Mouse (Mus musculus) stomach, embryonic 15.5 days (tissue): ENCODE measurements around the gene Msh5. TPM values are rescaled to one million over a fixed set of nuclear protein-coding genes. Genes with fewer than 3 reads are reported as not detected.
"Not testable (repeated sequence)": the region's sequence is repeated elsewhere in the genome, so short reads cannot be mapped to it uniquely, and the experiment has no call there.

Source experiments
- ATAC-seq: fragments of 200-750 bp; cut with Nextera tagmentation; 2 replicates; pipeline ENCODE4 v1.8.0; 2017; ENCODE audit warnings: low read depth, moderate number of reproducible peaks, moderate TSS enrichment; ENCODE audit not compliant: insufficient read depth, low FRiP score
- H3K27ac ChIP-seq: fragments of 300-500 bp; sonication (generic); 2 replicates; pipeline ENCODE4 v1.5.1; 2015; ENCODE audit warnings: mild to moderate bottlenecking, inconsistent platforms
- H3K27me3 ChIP-seq: fragments of 300-500 bp; sonication (generic); replicated peaks from 2 replicates; pipeline ENCODE4 v1.6.1; 2015; ENCODE audit warnings: inconsistent platforms
- H3K36me3 ChIP-seq: fragments of 300-500 bp; sonication (generic); 2 replicates; pipeline ENCODE4 v1.6.1; 2015; ENCODE audit warnings: inconsistent platforms
- H3K4me1 ChIP-seq: fragments of 300-500 bp; sonication (generic); 2 replicates; pipeline ENCODE4 v1.6.1; 2015; ENCODE audit warnings: inconsistent platforms
- H3K4me2 ChIP-seq: fragments of 300-500 bp; sonication (generic); 2 replicates; pipeline ENCODE4 v1.6.1; 2015; ENCODE audit warnings: mild to moderate bottlenecking, inconsistent platforms
- H3K4me3 ChIP-seq: fragments of 300-500 bp; sonication (generic); replicated peaks from 2 replicates; pipeline ENCODE4 v1.5.1; 2015; ENCODE audit warnings: inconsistent platforms
- H3K9ac ChIP-seq: fragments of 300-500 bp; sonication (generic); 2 replicates; pipeline ENCODE4 v1.6.1; 2015; ENCODE audit warnings: inconsistent platforms
- H3K9me3 ChIP-seq: fragments of 300-500 bp; sonication (generic); 2 replicates; pipeline ENCODE4 v1.6.1; 2016; ENCODE audit warnings: inconsistent platforms
- WGBS: fragments of 180-500 bp; shearing (Covaris S2); methylation state at CpG from one replicate; pipeline ENCODE4 v1.1.7; 2015; 5-methylcytosine and 5-hydroxymethylcytosine counted together
- polyA plus RNA-seq: library from polyadenylated mRNA; unstranded; fragments of >200 nt; fragmentation: Nextera tagmentation; extraction: Ambion mirVana; gene quantifications from 2 replicates; pipeline ENCODE4 v1.2.1, GENCODE M21; 2015

Msh5 gene
- polyA plus RNA-seq, 1 experiment from 2014 or later, result 4.8 TPM

GRCm38 (mm10) chr17:35016791-35017705 is 29.5 kb downstream of the Msh5 start:
- no peak for ATAC-seq
- Histone ChIP-seq H3K4me1 (peaks cover 32% of the 10 kb centered on the region), H3K4me3 (no peak overlapping the region), H3K27me3 (no peaks in the 10 kb centered on the region), H3K27ac (peak overlapping the region; percentile 28; the same call in 1 of the 2 replicates), H3K9me3 (no peaks in the 10 kb centered on the region), H3K36me3 (peaks cover 38% of the 10 kb centered on the region), H3K9ac (no peak overlapping the region), H3K4me2 (no peak overlapping the region)
- WGBS, result 74% methylated on average over 10 of the region's 10 CpGs

DNA sequence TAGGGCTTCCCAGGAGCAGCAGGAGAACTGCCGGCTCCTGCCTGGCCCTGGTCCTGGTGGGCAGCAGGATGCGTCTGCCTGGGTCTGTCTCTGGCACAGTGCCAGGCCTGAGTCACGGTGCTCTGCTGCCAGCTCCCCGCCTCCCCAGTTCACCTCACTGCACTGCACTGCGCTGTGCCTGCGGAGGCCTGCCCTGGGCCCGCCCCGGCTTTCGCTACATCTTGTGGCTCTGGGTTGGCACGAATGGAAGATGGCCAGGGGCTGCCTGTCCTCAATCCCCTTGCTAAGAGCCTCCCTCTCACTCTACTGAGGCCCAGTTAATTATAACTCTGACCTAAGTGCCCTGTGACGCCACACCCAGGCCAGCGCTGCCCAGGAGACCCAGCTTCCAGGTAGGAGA is 30.2 kb downstream of the Msh5 start, which contains the start of gene Vwa7:
Vwa7 (plus strand) TSS at position 204 of the 400 bp plus-strand sequence.
- Histone ChIP-seq H3K27me3 (no peaks in the 10 kb centered on the region), H3K9ac (no peak within 1 kb of the TSS), H3K4me2 (no peak within 1 kb of the TSS), H3K4me3 (no peak within 1 kb of the TSS), H3K4me1 (peaks cover 29% of the 10 kb centered on the region), H3K9me3 (no peaks in the 10 kb centered on the region), H3K36me3 (peaks cover 44% of the 10 kb centered on the region), H3K27ac (peak within 1 kb of the TSS; percentile 28; the same call in 1 of the 2 replicates)
- WGBS, result 56% methylated on average over 12 of the region's 12 CpGs
- peak; percentile 33; the same call in 1 of the 2 replicates for ATAC-seq

DNA sequence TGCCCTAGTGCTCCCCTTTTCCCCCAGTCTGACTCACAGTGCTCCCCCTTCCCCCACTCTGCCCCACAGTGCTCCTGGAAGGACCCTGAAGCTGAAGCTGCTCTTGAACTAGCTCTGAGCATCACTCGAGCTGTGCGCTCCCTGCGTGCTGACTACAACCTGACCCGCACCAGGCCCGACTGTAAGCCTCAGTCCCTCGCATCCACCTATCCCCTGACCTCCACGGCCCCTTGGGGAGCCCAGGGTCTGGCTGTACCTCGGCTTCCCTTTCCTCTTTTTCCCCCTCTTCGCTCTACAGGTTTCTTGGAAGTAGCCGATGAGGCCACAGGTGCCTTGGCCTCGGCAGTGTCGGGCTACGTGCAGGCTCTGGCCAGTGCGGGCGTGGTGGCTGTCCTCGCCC is 31.2 kb downstream of the Msh5 start:
- Histone ChIP-seq H3K36me3 (peaks cover 55% of the 10 kb centered on the region), H3K4me3 (no peak overlapping the region), H3K4me1 (peaks cover 21% of the 10 kb centered on the region; the same call in 1 of the 2 replicates), H3K4me2 (no peak overlapping the region), H3K27me3 (no peaks in the 10 kb centered on the region), H3K9ac (no peak overlapping the region), H3K9me3 (no peaks in the 10 kb centered on the region), H3K27ac (no peak overlapping the region)
- ATAC-seq, result no peak
- WGBS, result 92% methylated on average over 16 of the region's 16 CpGs

GRCm38 (mm10) chr17:35013221-35013620 is 33.3 kb downstream of the Msh5 start:
- no peak; the same call in 1 of the 2 replicates for ATAC-seq
- Histone ChIP-seq H3K27me3 (no peaks in the 10 kb centered on the region), H3K4me2 (no peak overlapping the region), H3K9me3 (no peaks in the 10 kb centered on the region), H3K27ac (no peak overlapping the region), H3K36me3 (peaks cover 75% of the 10 kb centered on the region), H3K4me1 (peaks cover 20% of the 10 kb centered on the region; the same call in 1 of the 2 replicates), H3K9ac (no peak overlapping the region), H3K4me3 (no peak overlapping the region)
- WGBS, result 74% methylated on average over 6 of the region's 6 CpGs

GRCm38 (mm10) chr17:35012430-35012829 is 34.1 kb downstream of the Msh5 start:
- Histone ChIP-seq H3K4me1 (peaks cover 14% of the 10 kb centered on the region; the same call in 1 of the 2 replicates), H3K9me3 (no peaks in the 10 kb centered on the region), H3K4me2 (no peak overlapping the region), H3K36me3 (peaks cover 81% of the 10 kb centered on the region), H3K27ac (no peak overlapping the region), H3K27me3 (no peaks in the 10 kb centered on the region), H3K4me3 (no peak overlapping the region), H3K9ac (no peak overlapping the region)
- no peak for ATAC-seq
- WGBS, result 86% methylated on average over 13 of the region's 13 CpGs

DNA sequence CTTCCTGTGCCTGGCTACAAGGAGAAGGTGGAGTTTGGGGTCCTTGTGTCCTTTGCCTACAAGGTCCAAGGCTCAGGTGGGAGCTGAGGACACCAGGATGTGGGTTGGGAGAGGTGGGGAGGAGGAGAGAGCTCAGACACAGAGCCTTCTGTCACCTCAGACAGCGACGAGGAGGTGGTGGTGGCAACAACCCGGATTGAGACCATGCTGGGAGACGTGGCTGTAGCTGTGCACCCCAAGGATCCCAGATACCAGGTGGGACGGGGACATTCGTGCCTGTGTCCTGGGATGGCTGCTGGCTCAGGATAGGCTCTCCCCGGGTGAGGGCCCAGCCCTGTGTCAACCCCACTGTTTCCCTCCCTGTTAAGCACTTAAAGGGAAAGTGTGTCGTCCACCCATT is 35.1 kb downstream of the Msh5 start:
- Histone ChIP-seq H3K9ac (no peak overlapping the region), H3K4me1 (peaks cover 8% of the 10 kb centered on the region; the same call in 1 of the 2 replicates), H3K9me3 (no peaks in the 10 kb centered on the region), H3K27me3 (no peaks in the 10 kb centered on the region), H3K27ac (no peak overlapping the region), H3K4me2 (no peak overlapping the region), H3K4me3 (no peak overlapping the region), H3K36me3 (peaks cover 86% of the 10 kb centered on the region)
- no peak for ATAC-seq
- WGBS, result 91% methylated on average over 8 of the region's 8 CpGs

DNA sequence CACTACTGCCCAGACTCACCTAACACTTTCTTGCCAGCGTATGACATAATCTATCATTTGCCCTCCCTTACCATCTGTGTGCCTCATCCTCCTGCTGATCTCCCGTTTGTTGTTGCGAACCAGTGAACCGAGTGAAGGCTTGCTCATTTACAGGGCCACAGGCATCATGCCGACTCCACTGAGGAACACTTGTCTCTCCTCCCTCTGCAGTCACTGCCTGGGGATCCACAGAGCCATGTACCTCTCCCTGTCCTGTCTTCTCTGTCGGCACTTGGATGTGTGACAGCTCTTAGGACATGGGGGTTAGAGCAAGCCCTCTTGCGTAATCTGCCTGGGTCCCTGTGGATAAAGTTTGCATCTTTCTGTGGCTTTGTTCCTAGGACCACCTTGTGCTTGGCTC is 37.0 kb downstream of the Msh5 start:
- Histone ChIP-seq H3K4me1 (no peaks in the 10 kb centered on the region), H3K4me3 (no peak overlapping the region), H3K27me3 (no peaks in the 10 kb centered on the region), H3K36me3 (peaks cover 87% of the 10 kb centered on the region), H3K4me2 (no peak overlapping the region), H3K9me3 (no peaks in the 10 kb centered on the region), H3K9ac (no peak overlapping the region), H3K27ac (no peak overlapping the region)
- no peak for ATAC-seq
- 87% methylated on average over 7 of the region's 7 CpGs for WGBS

- WGBS, result 91% methylated on average over 7 of the region's 7 CpGs
- no peak for ATAC-seq
- peaks cover 10% of the 10 kb centered on the region for H3K4me1 ChIP-seq
- no peaks in the 10 kb centered on the region for H3K9me3 ChIP-seq
- H3K27ac ChIP-seq, result no peak overlapping the region
- peaks cover 72% of the 10 kb centered on the region for H3K36me3 ChIP-seq
- H3K9ac ChIP-seq, result no peak overlapping the region
- no peak overlapping the region for H3K4me2 ChIP-seq
- no peaks in the 10 kb centered on the region for H3K27me3 ChIP-seq
- H3K4me3 ChIP-seq, result no peak overlapping the region
These were observed 39.1 kb downstream of the Msh5 start for GRCm38 (mm10) chr17:35007387-35007991.

- Histone ChIP-seq H3K4me1 (peaks cover 15% of the 10 kb centered on the region), H3K36me3 (peaks cover 57% of the 10 kb centered on the region)
- not testable (repeated sequence) for H3K4me2 ChIP-seq, H3K9me3 ChIP-seq, H3K4me3 ChIP-seq, H3K9ac ChIP-seq, ATAC-seq, H3K27ac ChIP-seq, H3K27me3 ChIP-seq
- WGBS, result 89% methylated on average over 5 of the region's 5 CpGs
These were observed 40.6 kb downstream of the Msh5 start for GRCm38 (mm10) chr17:35005902-35006301.

- peaks cover 50% of the 10 kb centered on the region for H3K36me3 ChIP-seq
- no peak for ATAC-seq
- H3K4me3 ChIP-seq, result no peak overlapping the region
- H3K9ac ChIP-seq, result no peak overlapping the region
- H3K27me3 ChIP-seq, result no peaks in the 10 kb centered on the region
- H3K9me3 ChIP-seq, result no peaks in the 10 kb centered on the region
- H3K4me1 ChIP-seq, result peaks cover 15% of the 10 kb centered on the region
- WGBS, result 93% methylated on average over 10 of the region's 10 CpGs
- no peak overlapping the region for H3K4me2 ChIP-seq
- H3K27ac ChIP-seq, result no peak overlapping the region
These were observed 41.4 kb downstream of the Msh5 start for GRCm38 (mm10) chr17:35005158-35005557.

DNA sequence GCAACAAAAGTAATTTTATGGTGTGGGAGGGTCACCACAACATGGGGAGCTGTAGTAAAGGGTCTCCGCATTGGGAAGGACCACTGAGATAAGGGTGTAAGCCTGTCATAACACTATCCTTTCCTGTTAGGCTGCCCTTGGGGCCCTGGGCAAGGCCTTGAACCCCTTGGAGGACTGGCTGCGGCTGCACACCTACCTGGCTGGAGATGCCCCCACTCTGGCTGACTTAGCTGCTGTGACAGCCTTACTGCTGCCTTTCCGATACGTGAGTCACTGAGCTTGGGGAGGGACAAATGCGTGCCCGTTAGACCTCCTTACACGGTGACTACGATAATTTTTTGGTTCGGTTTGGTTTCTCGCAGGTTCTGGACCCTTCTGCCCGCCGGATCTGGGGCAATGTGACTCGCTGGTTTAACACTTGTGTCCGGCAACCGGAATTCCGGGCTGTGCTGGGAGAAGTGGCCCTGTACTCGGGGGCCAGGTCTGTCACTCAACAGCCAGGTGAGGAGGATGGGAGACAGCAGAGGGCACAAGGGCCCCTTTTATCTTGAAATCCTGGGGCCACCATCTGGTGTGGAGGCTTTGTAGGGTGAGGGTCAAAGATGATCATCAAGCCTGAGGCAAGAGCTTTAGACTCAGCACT is 42.3 kb downstream of the Msh5 start:
- peaks cover 40% of the 10 kb centered on the region for H3K36me3 ChIP-seq
- no peaks in the 10 kb centered on the region for H3K27me3 ChIP-seq
- H3K4me1 ChIP-seq, result peaks cover 24% of the 10 kb centered on the region
- no peak overlapping the region for H3K9ac ChIP-seq
- ATAC-seq, result no peak
- H3K9me3 ChIP-seq, result no peaks in the 10 kb centered on the region
- WGBS, result 94% methylated on average over 17 of the region's 17 CpGs
- no peak overlapping the region for H3K4me3 ChIP-seq
- no peak overlapping the region for H3K27ac ChIP-seq
- H3K4me2 ChIP-seq, result no peak overlapping the region
